Mouse (Mus musculus): ENCODE results near the gene Gm17268. TPM values are rescaled to one million over a fixed set of nuclear protein-coding genes. Genes with fewer than 3 reads are reported as not detected.

The Gm17268 gene
- polyA plus RNA-seq, 1 experiment, result not detected

GRCm38 (mm10) chr11:82011411-82012193 is 26.8 kb downstream of the Gm17268 start:
- DNase-seq, result no peak
- Histone ChIP-seq H3K4me1 (replicated peaks; ENCODE audit: control insufficient read depth, insufficient read depth, low read length) (no peaks in the 10 kb centered on the region), H3K27me3 (ENCODE audit: control insufficient read depth, insufficient read depth, low read length) (no peaks in the 10 kb centered on the region), H3K27ac (ENCODE audit: control insufficient read depth, insufficient read depth, low read length) (no peak overlapping the region), H3K36me3 (ENCODE audit: control insufficient read depth, insufficient read depth, low read length) (no peaks in the 10 kb centered on the region), H3K4me3 (ENCODE audit: control insufficient read depth, insufficient read depth, low read length) (no peak overlapping the region)
- 80% methylated on average over 8 of the region's 8 CpGs for WGBS
- TF ChIP-seq CTCF (IDR thresholded peaks at IDR 0.05; ENCODE audit: borderline replicate concordance, control insufficient read depth, extremely low read depth, insufficient read depth, low read length, poor library complexity) (no peak), POLR2A (IDR thresholded peaks at IDR 0.05; ENCODE audit: control insufficient read depth, extremely low read depth, insufficient read depth, low read length, poor library complexity) (no peak)

DNA sequence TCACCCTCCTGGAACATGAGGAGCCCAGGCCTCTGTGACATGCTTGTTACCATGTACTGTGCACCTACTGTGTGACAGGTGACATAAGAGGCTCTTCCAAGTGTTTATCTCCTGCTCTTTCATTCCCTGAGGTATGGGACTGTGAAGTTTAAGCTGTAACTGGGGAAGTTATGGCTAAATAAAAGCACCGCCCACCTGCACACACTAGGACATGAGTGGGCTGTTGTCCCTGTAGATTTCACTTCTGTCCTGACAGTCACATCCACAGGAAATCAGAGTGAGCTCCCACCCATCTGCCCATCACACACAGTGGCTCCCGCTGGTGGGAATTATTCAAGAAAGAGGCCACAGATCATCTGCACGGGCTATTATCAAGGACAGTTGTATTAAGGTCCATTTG is 28.2 kb downstream of the Gm17268 start:
- no peaks in the 10 kb centered on the region for H3K27me3 ChIP-seq (ENCODE audit: control insufficient read depth, insufficient read depth, low read length)
- no peak overlapping the region for H3K27ac ChIP-seq (ENCODE audit: control insufficient read depth, insufficient read depth, low read length)
- no peak for DNase-seq
- no peaks in the 10 kb centered on the region for H3K4me1 ChIP-seq (replicated peaks; ENCODE audit: control insufficient read depth, insufficient read depth, low read length)
- H3K36me3 ChIP-seq (ENCODE audit: control insufficient read depth, insufficient read depth, low read length), result no peaks in the 10 kb centered on the region
- WGBS, result 92% methylated on average over 3 of the region's 3 CpGs
- TF ChIP-seq CTCF (IDR thresholded peaks at IDR 0.05; ENCODE audit: borderline replicate concordance, control insufficient read depth, extremely low read depth, insufficient read depth, low read length, poor library complexity), result no peak
- H3K4me3 ChIP-seq (ENCODE audit: control insufficient read depth, insufficient read depth, low read length), result no peak overlapping the region

DNA sequence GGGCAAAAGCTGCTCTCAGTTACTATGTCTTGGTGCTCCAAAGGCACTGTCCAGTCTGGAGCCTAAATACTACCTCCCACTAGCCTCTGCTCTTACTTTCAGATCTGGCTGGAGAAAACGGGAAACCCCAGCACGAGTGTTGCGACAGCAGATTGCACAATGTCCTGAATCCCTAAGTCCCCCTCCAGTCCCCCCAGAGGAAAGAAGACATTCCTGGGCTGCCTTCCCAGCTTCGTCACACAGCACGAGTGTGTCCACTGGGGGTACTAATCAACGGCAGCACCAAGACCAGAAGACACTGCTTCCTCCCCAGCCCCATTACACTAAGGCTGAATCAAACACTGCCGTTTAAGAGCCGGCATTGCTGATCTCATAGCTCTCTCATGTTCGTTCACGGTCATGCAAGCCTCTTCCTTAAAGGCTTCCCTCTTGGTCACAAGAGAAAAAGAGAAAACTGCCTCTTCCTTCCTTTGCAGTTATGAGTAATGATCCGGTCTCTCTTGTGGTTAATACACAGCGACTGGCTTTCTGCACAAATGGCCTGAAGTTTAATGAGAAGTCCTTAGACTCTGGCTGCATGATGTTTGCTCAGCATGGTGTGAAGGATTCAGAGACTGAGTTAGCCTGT is 31.5 kb downstream of the Gm17268 start:
- 4% methylated on average over 12 of the region's 12 CpGs for WGBS
- Histone ChIP-seq H3K4me3 (ENCODE audit: control insufficient read depth, insufficient read depth, low read length) (no peak overlapping the region), H3K27ac (ENCODE audit: control insufficient read depth, insufficient read depth, low read length) (no peak overlapping the region), H3K36me3 (ENCODE audit: control insufficient read depth, insufficient read depth, low read length) (no peaks in the 10 kb centered on the region), H3K4me1 (replicated peaks; ENCODE audit: control insufficient read depth, insufficient read depth, low read length) (no peaks in the 10 kb centered on the region), H3K27me3 (ENCODE audit: control insufficient read depth, insufficient read depth, low read length) (no peaks in the 10 kb centered on the region)
- no peak for TF ChIP-seq POLR2A (IDR thresholded peaks at IDR 0.05; ENCODE audit: control insufficient read depth, extremely low read depth, insufficient read depth, low read length, poor library complexity)
- peak; percentile 2 for DNase-seq

GRCm38 (mm10) chr11:82004810-82005209 is 33.6 kb downstream of the Gm17268 start:
- H3K36me3 ChIP-seq (ENCODE audit: control insufficient read depth, insufficient read depth, low read length), result no peaks in the 10 kb centered on the region
- no peak overlapping the region for H3K4me3 ChIP-seq (ENCODE audit: control insufficient read depth, insufficient read depth, low read length)
- TF ChIP-seq POLR2A (IDR thresholded peaks at IDR 0.05; ENCODE audit: control insufficient read depth, extremely low read depth, insufficient read depth, low read length, poor library complexity), result no peak
- TF ChIP-seq CTCF (IDR thresholded peaks at IDR 0.05; ENCODE audit: borderline replicate concordance, control insufficient read depth, extremely low read depth, insufficient read depth, low read length, poor library complexity), result no peak
- no peak for DNase-seq
- H3K27ac ChIP-seq (ENCODE audit: control insufficient read depth, insufficient read depth, low read length), result no peak overlapping the region
- H3K4me1 ChIP-seq (replicated peaks; ENCODE audit: control insufficient read depth, insufficient read depth, low read length), result no peaks in the 10 kb centered on the region
- WGBS, result 13% methylated on average over 2 of the region's 2 CpGs
- no peaks in the 10 kb centered on the region for H3K27me3 ChIP-seq (ENCODE audit: control insufficient read depth, insufficient read depth, low read length)

DNA sequence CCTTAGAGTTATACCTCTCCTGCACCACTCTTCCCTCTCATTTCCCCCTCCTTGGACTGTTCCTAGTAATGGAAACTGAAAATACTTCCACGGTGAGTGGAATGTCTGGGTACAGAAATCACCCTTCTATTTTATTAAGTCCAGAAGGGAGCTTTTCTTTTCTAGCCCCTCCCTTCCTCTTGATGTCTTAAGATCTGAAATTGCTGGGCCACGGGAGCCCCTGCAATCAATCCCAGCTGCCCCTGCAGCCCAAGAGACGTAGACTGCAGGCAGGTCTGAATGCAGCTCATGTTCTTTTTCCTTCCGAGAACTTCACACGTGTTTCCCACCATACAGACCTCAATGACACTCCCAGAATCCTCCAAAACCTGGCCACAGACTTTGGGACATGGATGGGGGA is 37.8 kb downstream of the Gm17268 start:
- Histone ChIP-seq H3K4me3 (ENCODE audit: control insufficient read depth, insufficient read depth, low read length) (no peak overlapping the region), H3K36me3 (ENCODE audit: control insufficient read depth, insufficient read depth, low read length) (no peaks in the 10 kb centered on the region), H3K27ac (ENCODE audit: control insufficient read depth, insufficient read depth, low read length) (no peak overlapping the region), H3K27me3 (ENCODE audit: control insufficient read depth, insufficient read depth, low read length) (no peaks in the 10 kb centered on the region), H3K4me1 (replicated peaks; ENCODE audit: control insufficient read depth, insufficient read depth, low read length) (no peaks in the 10 kb centered on the region)
- 67% methylated on average over 5 of the region's 5 CpGs for WGBS
- TF ChIP-seq CTCF (IDR thresholded peaks at IDR 0.05; ENCODE audit: borderline replicate concordance, control insufficient read depth, extremely low read depth, insufficient read depth, low read length, poor library complexity) (no peak), POLR2A (IDR thresholded peaks at IDR 0.05; ENCODE audit: control insufficient read depth, extremely low read depth, insufficient read depth, low read length, poor library complexity) (no peak)
- no peak for DNase-seq

GRCm38 (mm10) chr11:81999469-81999868 is 38.9 kb downstream of the Gm17268 start:
- no peak for TF ChIP-seq CTCF (IDR thresholded peaks at IDR 0.05; ENCODE audit: borderline replicate concordance, control insufficient read depth, extremely low read depth, insufficient read depth, low read length, poor library complexity)
- Histone ChIP-seq H3K27me3 (ENCODE audit: control insufficient read depth, insufficient read depth, low read length) (no peaks in the 10 kb centered on the region), H3K27ac (ENCODE audit: control insufficient read depth, insufficient read depth, low read length) (no peak overlapping the region), H3K36me3 (ENCODE audit: control insufficient read depth, insufficient read depth, low read length) (no peaks in the 10 kb centered on the region), H3K4me1 (replicated peaks; ENCODE audit: control insufficient read depth, insufficient read depth, low read length) (no peaks in the 10 kb centered on the region), H3K4me3 (ENCODE audit: control insufficient read depth, insufficient read depth, low read length) (no peak overlapping the region)
- no peak for DNase-seq
- WGBS, result 78% methylated on average over 4 of the region's 4 CpGs

DNA sequence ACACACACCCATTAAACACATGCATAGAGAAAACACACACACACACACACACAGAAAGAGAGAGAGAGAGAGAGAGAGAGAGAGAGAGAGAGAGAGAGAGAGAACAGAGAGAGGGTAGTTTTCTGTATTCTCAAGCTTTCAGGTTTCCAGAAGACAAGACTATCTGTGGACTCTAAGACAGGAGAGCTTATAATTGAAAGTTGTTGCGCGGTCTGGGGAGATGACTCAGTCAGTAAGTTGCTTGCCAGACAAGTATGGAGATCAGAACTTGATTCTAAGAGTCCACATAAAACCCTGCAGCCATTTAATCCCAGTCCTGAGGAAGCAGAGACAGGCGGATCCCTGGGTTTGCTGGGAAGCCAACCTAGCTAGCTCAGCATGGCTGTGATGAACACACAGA is 39.7 kb downstream of the Gm17268 start:
- no peak for TF ChIP-seq CTCF (IDR thresholded peaks at IDR 0.05; ENCODE audit: borderline replicate concordance, control insufficient read depth, extremely low read depth, insufficient read depth, low read length, poor library complexity)
- TF ChIP-seq POLR2A (IDR thresholded peaks at IDR 0.05; ENCODE audit: control insufficient read depth, extremely low read depth, insufficient read depth, low read length, poor library complexity), result no peak
- no peaks in the 10 kb centered on the region for H3K36me3 ChIP-seq (ENCODE audit: control insufficient read depth, insufficient read depth, low read length)
- no peak for DNase-seq
- H3K4me1 ChIP-seq (replicated peaks; ENCODE audit: control insufficient read depth, insufficient read depth, low read length), result no peaks in the 10 kb centered on the region
- 94% methylated on average over 3 of the region's 3 CpGs for WGBS
- H3K4me3 ChIP-seq (ENCODE audit: control insufficient read depth, insufficient read depth, low read length), result no peak overlapping the region
- H3K27me3 ChIP-seq (ENCODE audit: control insufficient read depth, insufficient read depth, low read length), result no peaks in the 10 kb centered on the region
- no peak overlapping the region for H3K27ac ChIP-seq (ENCODE audit: control insufficient read depth, insufficient read depth, low read length)

All from thymus, adult 2 months (tissue).